Mouse (Mus musculus): ENCODE results near the gene Itsn1. TPM values are rescaled to one million over a fixed set of nuclear protein-coding genes. Genes with fewer than 3 reads are reported as not detected.
A peak's percentile ranks its signal among the peaks of the same experiment; 100 is the strongest.

Gene Itsn1
- polyA plus RNA-seq, 1 experiment from 2014 or later = 48.3 TPM

- peaks cover 49% of the 10 kb centered on the region for H3K4me1 ChIP-seq (replicated peaks)
- H3K4me2 ChIP-seq = no peak overlapping the region
- 67% methylated on average over 8 of the region's 8 CpGs for WGBS (ENCODE audit: insufficient replicate concordance)
- no peak overlapping the region for H3K4me3 ChIP-seq (replicated peaks)
- no peak overlapping the region for H3K9ac ChIP-seq
- DNase-seq (no peak), ATAC-seq (ENCODE audit: low read depth) (no peak)
- H3K27ac ChIP-seq = no peak overlapping the region
- no peaks in the 10 kb centered on the region; the same call in 1 of the 2 replicates for H3K36me3 ChIP-seq
- no peaks in the 10 kb centered on the region for H3K9me3 ChIP-seq (replicated peaks)
- H3K27me3 ChIP-seq = peaks cover 14% of the 10 kb centered on the region; the same call in 1 of the 2 replicates
These were observed 63.6 kb downstream of the Itsn1 start for GRCm38 (mm10) chr16:91792477-91793196.

- DNase-seq = no peak
- Histone ChIP-seq H3K4me3 (replicated peaks) (no peak overlapping the region), H3K36me3 (no peaks in the 10 kb centered on the region; the same call in 1 of the 2 replicates), H3K4me2 (peak overlapping the region; percentile 16), H3K4me1 (replicated peaks) (peaks cover 48% of the 10 kb centered on the region), H3K27ac (peak overlapping the region; percentile 2; the same call in 1 of the 2 replicates), H3K9ac (0 out of 2 replicates have a peak overlapping the region, but pooled peaks have one; percentile 0), H3K27me3 (peaks cover 11% of the 10 kb centered on the region; the same call in 1 of the 2 replicates), H3K9me3 (replicated peaks) (no peaks in the 10 kb centered on the region)
- ATAC-seq (ENCODE audit: low read depth) = no peak
- WGBS (ENCODE audit: insufficient replicate concordance) = 17% methylated on average over 13 of the region's 13 CpGs
These were observed 64.6 kb downstream of the Itsn1 start for GRCm38 (mm10) chr16:91793507-91794278.

- peaks cover 42% of the 10 kb centered on the region for H3K4me1 ChIP-seq (replicated peaks)
- peaks cover 11% of the 10 kb centered on the region; the same call in 1 of the 2 replicates for H3K27me3 ChIP-seq
- no peak for ATAC-seq (ENCODE audit: low read depth)
- no peak for DNase-seq
- no peak overlapping the region for H3K4me2 ChIP-seq
- 57% methylated on average over 7 of the region's 7 CpGs for whole genome bisulfite sequencing (ENCODE audit: insufficient replicate concordance)
- no peak overlapping the region for H3K9ac ChIP-seq
- no peaks in the 10 kb centered on the region; the same call in 1 of the 2 replicates for H3K36me3 ChIP-seq
- no peaks in the 10 kb centered on the region for H3K9me3 ChIP-seq (replicated peaks)
- no peak overlapping the region for H3K4me3 ChIP-seq (replicated peaks)
- peak overlapping the region; percentile 2; the same call in 1 of the 2 replicates for H3K27ac ChIP-seq
These were observed 65.2 kb downstream of the Itsn1 start for GRCm38 (mm10) chr16:91794306-91794705.

- 70% methylated on average over 2 of the region's 2 CpGs for WGBS (ENCODE audit: insufficient replicate concordance)
- Histone ChIP-seq H3K4me1 (replicated peaks) (peaks cover 35% of the 10 kb centered on the region), H3K9ac (no peak overlapping the region), H3K36me3 (no peaks in the 10 kb centered on the region; the same call in 1 of the 2 replicates), H3K27me3 (peaks cover 12% of the 10 kb centered on the region; the same call in 1 of the 2 replicates), H3K27ac (peak overlapping the region; percentile 2), H3K4me2 (no peak overlapping the region), H3K4me3 (replicated peaks) (no peak overlapping the region), H3K9me3 (replicated peaks) (no peaks in the 10 kb centered on the region)
- DNase-seq = no peak
- ATAC-seq (ENCODE audit: low read depth) = peak; percentile 73; the same call in 1 of the 2 replicates
These were observed 66.0 kb downstream of the Itsn1 start for GRCm38 (mm10) chr16:91795044-91795443.

- H3K27me3 ChIP-seq = peaks cover 14% of the 10 kb centered on the region; the same call in 1 of the 2 replicates
- 72% methylated on average over 9 of the region's 9 CpGs for WGBS (ENCODE audit: insufficient replicate concordance)
- H3K27ac ChIP-seq = no peak overlapping the region
- H3K9ac ChIP-seq = no peak overlapping the region
- DNase-seq (no peak), ATAC-seq (ENCODE audit: low read depth) (no peak)
- peaks cover 29% of the 10 kb centered on the region for H3K4me1 ChIP-seq (replicated peaks)
- H3K4me2 ChIP-seq = no peak overlapping the region
- H3K36me3 ChIP-seq = no peaks in the 10 kb centered on the region; the same call in 1 of the 2 replicates
- no peak overlapping the region for H3K4me3 ChIP-seq (replicated peaks)
- no peaks in the 10 kb centered on the region for H3K9me3 ChIP-seq (replicated peaks)
These were observed 66.5 kb downstream of the Itsn1 start for GRCm38 (mm10) chr16:91795606-91796005.

GRCm38 (mm10) chr16:91801426-91801825 lies 72.3 kb downstream of the Itsn1 start:
- no peak for DNase-seq
- H3K27ac ChIP-seq = no peak overlapping the region; the same call in 1 of the 2 replicates
- 0 out of 2 replicates have a peak, but pooled peaks cover 2% of the 10 kb centered on the region for H3K27me3 ChIP-seq
- no peak overlapping the region for H3K4me2 ChIP-seq
- H3K4me1 ChIP-seq (replicated peaks) = peaks cover 49% of the 10 kb centered on the region
- peaks cover 19% of the 10 kb centered on the region for H3K36me3 ChIP-seq
- no peak overlapping the region for H3K9ac ChIP-seq
- 90% methylated on average over 13 of the region's 13 CpGs for WGBS (ENCODE audit: insufficient replicate concordance)
- H3K9me3 ChIP-seq (replicated peaks) = no peaks in the 10 kb centered on the region
- H3K4me3 ChIP-seq (replicated peaks) = no peak overlapping the region
- no peak for ATAC-seq (ENCODE audit: low read depth)

- H3K27ac ChIP-seq = peak overlapping the region; percentile 100
- 63% methylated on average over 5 of the region's 5 CpGs for WGBS (ENCODE audit: insufficient replicate concordance)
- peaks cover 54% of the 10 kb centered on the region for H3K4me1 ChIP-seq (replicated peaks)
These were observed 73.5 kb downstream of the Itsn1 start for GRCm38 (mm10) chr16:91802461-91803062.

GRCm38 (mm10) chr16:91804418-91804817 lies 75.3 kb downstream of the Itsn1 start:
- 0 out of 2 replicates have a peak, but pooled peaks cover 2% of the 10 kb centered on the region for H3K27me3 ChIP-seq
- H3K4me2 ChIP-seq = peak overlapping the region; percentile 73
- no peaks in the 10 kb centered on the region for H3K9me3 ChIP-seq (replicated peaks)
- H3K36me3 ChIP-seq = peaks cover 43% of the 10 kb centered on the region
- 19% methylated on average over 8 of the region's 8 CpGs for WGBS (ENCODE audit: insufficient replicate concordance)
- H3K27ac ChIP-seq = peak overlapping the region; percentile 100
- peak overlapping the region; percentile 71 for H3K4me3 ChIP-seq (replicated peaks)
- DNase-seq = peak; percentile 81
- peak overlapping the region; percentile 90 for H3K9ac ChIP-seq
- peak; percentile 98 for ATAC-seq (ENCODE audit: low read depth)
- H3K4me1 ChIP-seq (replicated peaks) = peaks cover 62% of the 10 kb centered on the region

More at GRCm38 (mm10) chr16:91802461-91803062, 73.5 kb downstream of the Itsn1 start:
- Histone ChIP-seq H3K9ac (no peak overlapping the region), H3K9me3 (replicated peaks) (no peaks in the 10 kb centered on the region), H3K4me3 (replicated peaks) (no peak overlapping the region), H3K4me2 (no peak overlapping the region), H3K36me3 (peaks cover 28% of the 10 kb centered on the region), H3K27me3 (0 out of 2 replicates have a peak, but pooled peaks cover 2% of the 10 kb centered on the region)
- ATAC-seq (ENCODE audit: low read depth) = no peak
- no peak for DNase-seq

GRCm38 (mm10) chr16:91804831-91805230 lies 75.8 kb downstream of the Itsn1 start:
- H3K36me3 ChIP-seq = peaks cover 47% of the 10 kb centered on the region
- ATAC-seq (ENCODE audit: low read depth) (peak; percentile 67), DNase-seq (peak; percentile 17)
- peak overlapping the region; percentile 100 for H3K27ac ChIP-seq
- peak overlapping the region; percentile 71 for H3K4me3 ChIP-seq (replicated peaks)
- peak overlapping the region; percentile 73 for H3K4me2 ChIP-seq
- no peaks in the 10 kb centered on the region for H3K9me3 ChIP-seq (replicated peaks)
- H3K4me1 ChIP-seq (replicated peaks) = peaks cover 62% of the 10 kb centered on the region
- 0 out of 2 replicates have a peak, but pooled peaks cover 2% of the 10 kb centered on the region for H3K27me3 ChIP-seq
- H3K9ac ChIP-seq = peak overlapping the region; percentile 90
- 39% methylated on average over 5 of the region's 5 CpGs for WGBS (ENCODE audit: insufficient replicate concordance)

- peaks cover 87% of the 10 kb centered on the region for H3K36me3 ChIP-seq
- no peak for ATAC-seq (ENCODE audit: low read depth)
- no peaks in the 10 kb centered on the region for H3K27me3 ChIP-seq
- no peak overlapping the region for H3K4me2 ChIP-seq
- peaks cover 34% of the 10 kb centered on the region for H3K4me1 ChIP-seq (replicated peaks)
- no peak overlapping the region for H3K4me3 ChIP-seq (replicated peaks)
- no peaks in the 10 kb centered on the region for H3K9me3 ChIP-seq (replicated peaks)
- no peak overlapping the region for H3K9ac ChIP-seq
- WGBS (ENCODE audit: insufficient replicate concordance) = 89% methylated on average over 7 of the region's 7 CpGs
- H3K27ac ChIP-seq = no peak overlapping the region
- no peak for DNase-seq
These were observed 81.2 kb downstream of the Itsn1 start for GRCm38 (mm10) chr16:91810235-91810634.

- H3K36me3 ChIP-seq = peaks cover 90% of the 10 kb centered on the region
- no peaks in the 10 kb centered on the region for H3K27me3 ChIP-seq
- H3K4me2 ChIP-seq = no peak overlapping the region
- H3K9ac ChIP-seq = no peak overlapping the region
- ATAC-seq (ENCODE audit: low read depth) (no peak), DNase-seq (no peak)
- H3K4me3 ChIP-seq (replicated peaks) = no peak overlapping the region
- H3K27ac ChIP-seq = no peak overlapping the region
- 77% methylated on average over 7 of the region's 7 CpGs for WGBS (ENCODE audit: insufficient replicate concordance)
- H3K4me1 ChIP-seq (replicated peaks) = peaks cover 26% of the 10 kb centered on the region
- H3K9me3 ChIP-seq (replicated peaks) = no peaks in the 10 kb centered on the region
These were observed 82.3 kb downstream of the Itsn1 start for GRCm38 (mm10) chr16:91811339-91811738.
